Mouse (Mus musculus): Measurements from ENCODE around the gene Fam53b.

Fam53b gene

GRCm38 (mm10) chr7:132813416-132814088 lies at the start of gene Fam53b:
Gene Fam53b (minus strand): TSS chr7:132813886.
- DNase-seq: peak; percentile 71 to 88

GRCm38 (mm10) chr7:132859042-132859958 lies 45.6 kb upstream of the Fam53b start, which contains the start of gene Abraxas2:
Gene Abraxas2 (plus strand): TSS chr7:132859225.
- peak; percentile 95 to 96 for DNase-seq

DNA sequence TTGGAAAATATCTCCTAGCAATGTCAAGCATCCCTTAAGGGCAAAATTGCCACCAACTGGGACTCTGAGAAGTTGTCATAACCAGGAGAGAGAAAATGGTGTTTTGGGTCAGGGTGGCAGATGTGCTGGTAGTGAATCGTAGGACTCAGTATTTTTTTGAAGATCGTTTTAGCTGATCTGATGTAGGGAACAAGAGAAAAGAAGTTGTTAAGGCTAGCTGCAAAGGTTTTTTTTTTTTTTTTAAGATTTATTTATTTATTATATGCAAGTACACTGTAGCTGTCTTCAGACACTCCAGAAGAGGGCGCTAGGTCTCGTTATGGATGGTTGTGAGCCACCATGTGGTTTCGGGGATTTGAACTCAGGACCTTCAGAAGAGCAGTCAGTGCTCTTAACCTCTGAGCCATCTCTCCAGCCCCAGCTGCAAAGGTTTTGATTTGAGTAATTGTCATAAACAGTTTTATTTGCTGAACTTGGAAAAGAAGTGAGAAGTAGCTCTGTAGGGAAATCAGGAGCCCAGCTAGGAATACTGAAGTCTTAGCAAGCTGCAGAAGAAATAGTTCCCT lies 44.4 kb upstream of the Fam53b start:
- DNase-seq: no peak

DNA sequence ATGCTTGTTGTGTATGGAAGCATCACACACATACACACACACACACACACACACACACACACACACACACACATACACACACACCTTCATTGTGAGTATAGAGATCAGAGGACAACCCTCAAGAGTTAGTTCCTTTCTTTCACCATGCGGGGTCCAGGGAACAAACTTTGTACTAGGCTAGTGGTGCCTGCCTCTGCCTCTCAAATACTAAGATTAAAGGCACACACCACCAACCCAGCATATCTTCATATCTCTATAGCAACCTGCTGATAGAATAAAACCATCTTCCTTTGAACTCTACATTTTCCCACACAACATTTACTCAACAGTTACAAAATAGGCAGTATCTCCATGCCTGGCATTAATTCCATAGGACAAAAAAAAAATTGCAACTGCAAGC lies 42.4 kb upstream of the Fam53b start:
- DNase-seq: no peak

- no peak for DNase-seq
These were observed 40.3 kb upstream of the Fam53b start for GRCm38 (mm10) chr7:132853946-132854345.

DNA sequence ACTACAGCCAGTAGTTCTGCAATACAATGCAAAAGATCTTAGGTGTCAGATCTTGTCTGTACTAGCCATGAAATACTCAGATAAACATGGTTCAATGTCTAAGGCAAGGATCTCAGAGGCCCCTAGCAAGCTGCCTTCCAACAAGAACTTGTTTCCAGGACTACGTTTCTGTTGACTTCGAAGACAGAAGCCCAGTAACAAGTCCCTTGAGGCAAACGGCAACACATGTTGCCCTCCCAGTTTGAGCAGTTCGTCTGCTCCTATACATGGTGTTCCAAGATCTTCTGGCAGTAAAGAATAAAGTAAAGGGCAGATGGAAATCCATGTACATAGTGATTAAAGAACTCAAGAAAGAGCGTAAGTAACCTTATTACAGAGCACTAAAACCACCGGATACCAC lies 39.7 kb upstream of the Fam53b start:
- no peak for DNase-seq

- DNase-seq: peak; percentile 82 to 90
These were observed 38.6 kb upstream of the Fam53b start, which contains the start of gene Eef1akmt2 for GRCm38 (mm10) chr7:132852173-132852844. Gene Eef1akmt2 (minus strand): TSS chr7:132852673.

- no peak for DNase-seq
These were observed 29.5 kb upstream of the Fam53b start for GRCm38 (mm10) chr7:132843152-132843551.

DNA sequence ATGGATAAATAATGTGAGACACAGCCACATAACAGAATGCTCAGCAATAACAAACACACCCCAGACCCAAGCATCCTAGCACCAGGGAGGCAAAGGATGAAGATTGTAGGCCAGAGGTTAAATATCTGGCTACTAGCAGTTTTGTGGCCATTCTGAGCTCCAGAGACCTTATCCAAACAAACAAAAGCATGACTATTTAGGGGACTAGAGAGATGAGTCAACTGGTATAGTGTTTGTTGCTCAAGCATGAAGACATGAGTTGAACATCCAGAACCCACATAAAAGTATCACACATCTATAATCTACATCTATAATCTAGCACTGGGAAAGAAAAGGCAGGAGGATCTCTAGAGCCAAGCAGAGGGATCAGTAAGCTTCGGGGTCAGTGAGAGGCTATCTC lies 28.8 kb upstream of the Fam53b start:
- DNase-seq: no peak

GRCm38 (mm10) chr7:132841287-132841686 lies 27.6 kb upstream of the Fam53b start:
- DNase-seq: no peak

DNA sequence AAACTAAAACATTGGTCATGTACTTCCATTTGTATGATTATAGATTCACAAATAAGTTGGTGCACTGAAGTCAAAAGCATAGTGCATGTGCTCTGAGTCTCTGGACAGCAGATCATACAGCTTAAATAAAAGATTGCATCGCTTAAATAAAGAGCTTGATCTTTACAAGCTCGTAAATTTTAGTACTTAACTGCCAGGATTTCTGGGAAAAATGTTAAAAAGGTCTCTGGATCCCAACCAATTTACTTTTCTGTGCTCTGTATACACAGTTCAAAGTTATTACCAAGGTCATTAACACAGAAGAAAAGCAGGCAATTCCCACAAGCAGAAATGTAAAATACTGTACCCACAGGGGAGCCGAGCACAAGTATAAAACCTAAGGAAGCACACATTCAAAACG lies 17.3 kb upstream of the Fam53b start:
- DNase-seq: no peak

GRCm38 (mm10) chr7:132824346-132825022 lies 10.8 kb upstream of the Fam53b start:
- no peak for DNase-seq

- no peak for DNase-seq
These were observed 10.1 kb upstream of the Fam53b start for GRCm38 (mm10) chr7:132823832-132824231.

GRCm38 (mm10) chr7:132820692-132821091 lies 7.0 kb upstream of the Fam53b start:
- DNase-seq: no peak

- DNase-seq: no peak
These were observed 3.4 kb upstream of the Fam53b start for GRCm38 (mm10) chr7:132817056-132817455.

DNA sequence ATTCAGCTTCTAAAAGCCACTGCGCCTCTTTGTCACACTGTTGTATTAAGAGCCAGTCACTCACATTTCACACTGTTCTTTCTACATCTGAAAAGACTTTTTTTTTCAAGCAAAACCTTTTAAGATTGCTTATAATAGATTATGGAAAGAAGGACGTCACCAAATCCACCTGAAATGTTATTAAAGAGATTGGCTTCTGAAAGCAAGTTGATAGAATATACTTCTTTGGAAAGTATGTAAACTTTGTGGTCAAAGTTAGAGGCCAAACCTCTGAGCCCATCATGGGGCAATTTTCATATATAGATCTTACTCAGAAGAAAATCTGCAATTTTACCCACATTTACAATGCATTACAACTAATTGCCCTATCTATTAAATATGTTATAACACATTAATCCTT lies 2.8 kb upstream of the Fam53b start:
- no peak for DNase-seq

GRCm38 (mm10) chr7:132815081-132815480 lies 1.4 kb upstream of the Fam53b start:
- DNase-seq: no peak

- DNase-seq: no peak
These were observed 384 bp upstream of the Fam53b start for GRCm38 (mm10) chr7:132814089-132814450.

DNA sequence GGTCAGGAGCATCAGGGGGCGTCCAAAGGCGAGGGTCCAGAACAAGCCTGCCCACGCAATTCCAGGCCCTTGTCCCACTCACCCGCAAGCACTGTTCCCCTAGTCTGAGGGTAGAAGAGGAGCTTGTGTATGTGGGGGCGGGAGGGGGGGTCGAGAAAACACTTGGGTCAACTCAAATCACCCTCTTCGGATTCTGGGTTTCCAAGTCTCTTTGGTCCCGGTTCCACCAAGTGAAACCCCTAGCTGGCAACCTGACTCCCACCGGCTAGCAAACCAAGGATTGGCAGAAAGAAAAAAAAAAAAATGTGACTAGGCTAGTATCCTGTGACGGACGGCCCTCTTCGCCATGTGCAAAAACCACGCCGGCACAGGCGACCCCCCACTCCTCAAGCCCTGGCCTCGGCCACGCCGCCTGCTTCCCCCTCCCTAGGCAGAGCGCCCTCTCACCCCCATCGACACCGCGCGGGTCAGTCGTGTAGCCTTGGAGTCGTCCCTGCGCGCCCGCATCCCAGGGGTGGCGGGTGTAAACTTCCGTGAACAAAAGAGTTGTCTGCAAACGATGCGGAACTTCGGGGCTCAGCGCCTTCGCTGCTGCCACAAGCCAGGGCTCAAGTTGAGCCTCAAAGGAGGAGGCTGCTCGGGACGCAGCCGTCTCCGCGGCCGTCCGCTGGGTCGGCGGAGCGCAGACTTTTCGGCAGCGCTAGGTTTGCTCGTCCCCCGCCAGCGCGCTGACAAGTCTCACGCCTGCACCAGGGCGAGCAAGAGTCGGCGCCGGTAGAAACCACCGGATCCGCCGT lies 869 bp downstream of the Fam53b start:
- peak; percentile 53 to 72 for DNase-seq

GRCm38 (mm10) chr7:132811716-132812618 lies 1.7 kb downstream of the Fam53b start:
- DNase-seq: peak in 1 of 2 experiments; percentile 60
